Mouse (Mus musculus) midbrain, embryonic 12.5 days (tissue): ENCODE results near the gene Slc25a41. TPM values are rescaled to one million over a fixed set of nuclear protein-coding genes. Genes with fewer than 3 reads are reported as not detected.
A peak's percentile ranks its signal among the peaks of the same experiment; 100 is the strongest.

Source experiments
- ATAC-seq: fragments of 200-750 bp; cut with Nextera tagmentation; 2 replicates; pipeline ENCODE4 v1.8.0; 2017; ENCODE audit warnings: low read depth, moderate TSS enrichment, moderate library complexity; ENCODE audit not compliant: low FRiP score
- H3K27ac ChIP-seq: fragments of 300-500 bp; sonication (generic); replicated peaks from 2 replicates; pipeline ENCODE4 v1.5.1; 2016; ENCODE audit warnings: mild to moderate bottlenecking
- H3K27me3 ChIP-seq: fragments of 300-500 bp; sonication (generic); 2 replicates; pipeline ENCODE4 v1.6.1; 2016; ENCODE audit warnings: mild to moderate bottlenecking
- H3K36me3 ChIP-seq: fragments of 300-500 bp; sonication (generic); 2 replicates; pipeline ENCODE4 v1.6.1; 2016
- H3K4me1 ChIP-seq: fragments of 300-500 bp; sonication (generic); 2 replicates; pipeline ENCODE4 v1.6.1; 2016
- H3K4me2 ChIP-seq: fragments of 300-500 bp; sonication (generic); replicated peaks from 2 replicates; pipeline ENCODE4 v1.6.1; 2016; ENCODE audit warnings: mild to moderate bottlenecking, moderate library complexity
- H3K4me3 ChIP-seq: fragments of 300-500 bp; sonication (generic); 2 replicates; pipeline ENCODE4 v1.5.1; 2016; ENCODE audit warnings: mild to moderate bottlenecking
- H3K9ac ChIP-seq: fragments of 300-500 bp; sonication (generic); replicated peaks from 2 replicates; pipeline ENCODE4 v1.6.1; 2016; ENCODE audit warnings: mild to moderate bottlenecking, moderate library complexity
- H3K9me3 ChIP-seq: fragments of 300-500 bp; sonication (generic); 2 replicates; pipeline ENCODE4 v1.6.1; 2016; ENCODE audit warnings: mild to moderate bottlenecking
- WGBS: fragments of 180-500 bp; shearing (Covaris S2); methylation state at CpG from one replicate; pipeline ENCODE4 v1.1.7; 2016; 5-methylcytosine and 5-hydroxymethylcytosine counted together
- polyA plus RNA-seq: library from polyadenylated mRNA; unstranded; fragments of >200 nt; fragmentation: Nextera tagmentation; extraction: Ambion mirVana; gene quantifications from 2 replicates; pipeline ENCODE4 v1.2.1, GENCODE M21; 2016

Slc25a41 gene
- polyA plus RNA-seq, 1 experiment from 2014 or later, result 0.19 TPM

DNA sequence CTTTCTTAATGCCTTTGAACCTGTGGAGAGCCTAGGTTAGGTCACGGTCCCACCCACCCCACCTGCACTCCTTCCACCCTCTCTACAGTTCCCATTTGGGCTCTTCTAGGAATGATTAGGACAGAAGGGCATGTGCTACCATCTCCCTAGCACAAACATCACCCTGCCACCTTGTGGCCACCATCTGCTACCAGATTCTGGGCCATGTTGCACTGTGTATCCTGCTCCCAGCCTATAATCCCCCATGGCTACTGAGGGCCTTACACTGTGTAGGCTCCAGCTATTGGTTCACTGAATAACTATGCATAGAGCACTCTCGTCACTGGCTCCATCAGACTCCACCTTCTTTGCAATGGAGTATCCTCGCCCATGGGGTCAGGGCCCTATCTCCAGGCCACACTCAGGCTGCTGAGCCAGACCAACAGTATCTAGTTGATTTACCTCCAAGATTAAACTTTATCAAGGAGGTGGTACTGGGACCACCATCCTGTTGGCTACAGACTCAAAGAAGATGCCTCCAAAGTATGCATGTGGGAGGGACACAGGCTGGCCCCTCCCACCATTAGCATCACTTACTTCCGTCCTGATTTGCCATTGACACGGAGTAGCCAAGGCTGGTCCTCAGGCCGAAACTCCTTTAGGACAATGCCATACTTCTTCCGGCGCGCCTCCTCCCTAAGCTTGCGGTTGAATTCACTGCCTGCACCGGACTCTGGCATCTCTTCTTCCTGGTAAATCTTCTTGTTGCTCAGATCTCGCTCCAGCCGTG is 34.1 kb downstream of the Slc25a41 start:
- no peaks in the 10 kb centered on the region for H3K27me3 ChIP-seq
- WGBS, result 92% methylated on average over 13 of the region's 13 CpGs
- peaks cover 13% of the 10 kb centered on the region for H3K4me1 ChIP-seq
- no peak overlapping the region for H3K4me2 ChIP-seq
- no peak for ATAC-seq
- H3K4me3 ChIP-seq, result no peak overlapping the region
- H3K9me3 ChIP-seq, result no peaks in the 10 kb centered on the region
- no peak overlapping the region for H3K27ac ChIP-seq
- H3K36me3 ChIP-seq, result peaks cover 67% of the 10 kb centered on the region
- H3K9ac ChIP-seq, result no peak overlapping the region

DNA sequence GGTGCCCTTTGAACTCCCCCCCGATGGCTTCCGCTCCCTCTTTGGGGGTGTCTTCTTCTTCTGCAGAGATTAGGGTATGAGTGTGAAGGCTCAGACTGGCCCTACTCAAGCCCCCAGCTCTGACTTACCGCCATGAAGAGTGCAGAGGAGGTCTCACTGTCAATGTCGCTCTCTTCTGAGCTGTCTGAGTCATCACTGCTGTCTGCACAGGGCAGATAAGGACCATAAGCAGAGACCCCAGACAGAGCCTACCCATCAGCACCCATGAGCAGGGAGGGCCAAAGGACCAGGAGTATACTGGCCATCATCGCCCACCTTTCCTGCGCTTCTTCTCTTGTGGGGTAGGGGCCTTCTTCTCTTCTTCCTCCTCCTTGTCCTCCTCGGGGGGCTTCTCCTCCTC is 37.5 kb downstream of the Slc25a41 start:
- Histone ChIP-seq H3K4me2 (no peak overlapping the region), H3K4me3 (no peak overlapping the region), H3K27ac (no peak overlapping the region), H3K27me3 (no peaks in the 10 kb centered on the region), H3K9me3 (no peaks in the 10 kb centered on the region), H3K36me3 (peaks cover 85% of the 10 kb centered on the region), H3K9ac (no peak overlapping the region), H3K4me1 (no peaks in the 10 kb centered on the region)
- 90% methylated on average over 7 of the region's 7 CpGs for WGBS
- ATAC-seq, result no peak

DNA sequence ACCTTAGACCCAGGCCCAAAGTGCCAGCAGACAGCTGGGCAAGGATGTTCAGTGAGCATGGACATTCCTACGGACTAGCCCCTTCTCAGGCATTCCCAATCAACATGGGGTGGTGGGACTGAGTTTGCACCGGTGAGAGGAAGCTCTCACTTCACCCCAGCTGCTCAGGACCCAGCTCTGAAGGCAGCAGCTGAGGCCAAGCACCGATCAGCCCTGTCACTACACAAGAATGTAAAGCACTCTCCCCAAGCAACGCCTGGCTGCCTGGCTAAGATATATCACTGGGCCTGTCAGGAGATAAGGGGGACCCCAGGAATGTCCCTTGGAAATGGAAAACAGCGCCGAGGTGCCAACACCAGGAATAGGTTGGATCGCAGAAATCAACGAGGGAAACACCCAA is 40.2 kb downstream of the Slc25a41 start:
- H3K4me3 ChIP-seq, result no peak overlapping the region
- H3K9me3 ChIP-seq, result no peaks in the 10 kb centered on the region
- whole genome bisulfite sequencing, result 80% methylated on average over 8 of the region's 8 CpGs
- H3K27me3 ChIP-seq, result no peaks in the 10 kb centered on the region
- no peak overlapping the region for H3K4me2 ChIP-seq
- H3K9ac ChIP-seq, result no peak overlapping the region
- H3K36me3 ChIP-seq, result peaks cover 67% of the 10 kb centered on the region
- peaks cover 9% of the 10 kb centered on the region for H3K4me1 ChIP-seq
- H3K27ac ChIP-seq, result no peak overlapping the region
- no peak for ATAC-seq

DNA sequence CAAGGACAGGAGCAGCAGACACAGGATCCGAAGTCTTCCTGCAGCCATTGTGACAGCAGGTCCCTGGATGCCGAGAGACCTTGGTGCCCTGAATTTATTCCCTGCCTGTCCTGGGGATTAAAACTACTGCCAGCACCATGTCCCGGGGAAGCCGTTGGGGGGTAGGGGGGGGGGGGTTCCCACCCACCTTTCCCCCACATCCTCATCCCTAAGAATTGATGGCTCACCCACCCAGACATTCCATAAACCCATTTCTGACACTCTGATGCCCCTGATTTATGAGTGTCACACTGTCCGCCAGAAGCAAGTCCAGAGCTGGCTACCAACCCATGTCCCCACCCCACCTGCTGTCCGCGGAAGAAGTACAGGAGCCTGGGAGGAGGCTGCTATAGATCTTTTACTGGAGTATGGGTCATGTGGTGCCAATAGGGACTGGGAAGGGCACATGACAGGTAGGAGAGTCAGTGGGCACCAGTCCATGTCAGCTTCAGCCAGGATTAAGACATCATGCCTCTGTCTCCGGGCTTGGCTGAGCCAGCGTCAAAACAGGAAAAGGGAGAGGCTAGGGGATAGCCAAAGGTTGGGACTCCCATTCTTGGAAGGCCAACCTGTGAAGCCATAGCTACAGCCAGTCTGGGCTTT is 41.4 kb downstream of the Slc25a41 start, which contains the start of gene Pspn:
Gene Pspn (minus strand): TSS at position 51 of the 642 bp plus-strand sequence.
- Histone ChIP-seq H3K4me3 (no peak within 1 kb of the TSS), H3K4me2 (no peak within 1 kb of the TSS), H3K9ac (0 out of 2 replicates have a peak within 1 kb of the TSS, but pooled peaks have one; percentile 6), H3K4me1 (peaks cover 9% of the 10 kb centered on the region), H3K27me3 (no peaks in the 10 kb centered on the region), H3K27ac (no peak within 1 kb of the TSS), H3K9me3 (no peaks in the 10 kb centered on the region), H3K36me3 (peaks cover 66% of the 10 kb centered on the region)
- ATAC-seq, result no peak
- WGBS, result 86% methylated on average over 9 of the region's 9 CpGs

DNA sequence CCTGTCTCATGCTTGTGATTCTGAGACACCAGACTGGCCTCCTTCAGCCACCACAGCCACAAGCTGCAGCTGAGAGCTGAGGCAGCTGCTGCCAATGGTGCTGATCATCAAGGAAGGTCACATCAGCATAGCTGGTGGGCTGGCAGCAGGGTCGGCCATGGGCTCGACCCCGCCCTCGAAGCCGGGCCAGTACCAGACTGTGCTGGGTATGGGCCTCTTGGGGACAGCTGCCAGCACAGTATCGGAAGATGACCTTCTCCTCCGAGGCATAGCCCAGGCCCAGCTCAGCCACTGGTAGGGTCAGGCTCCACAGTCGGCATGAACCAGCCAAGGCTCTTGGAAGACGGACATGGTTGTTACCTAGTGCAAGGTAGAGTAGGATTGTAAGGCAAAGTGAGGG is 42.0 kb downstream of the Slc25a41 start:
- Histone ChIP-seq H3K27me3 (no peaks in the 10 kb centered on the region), H3K27ac (no peak overlapping the region), H3K9ac (0 out of 2 replicates have a peak overlapping the region, but pooled peaks have one; percentile 6), H3K4me1 (peaks cover 9% of the 10 kb centered on the region), H3K9me3 (no peaks in the 10 kb centered on the region), H3K4me3 (no peak overlapping the region), H3K36me3 (peaks cover 65% of the 10 kb centered on the region), H3K4me2 (no peak overlapping the region)
- no peak for ATAC-seq
- WGBS, result 93% methylated on average over 9 of the region's 9 CpGs

DNA sequence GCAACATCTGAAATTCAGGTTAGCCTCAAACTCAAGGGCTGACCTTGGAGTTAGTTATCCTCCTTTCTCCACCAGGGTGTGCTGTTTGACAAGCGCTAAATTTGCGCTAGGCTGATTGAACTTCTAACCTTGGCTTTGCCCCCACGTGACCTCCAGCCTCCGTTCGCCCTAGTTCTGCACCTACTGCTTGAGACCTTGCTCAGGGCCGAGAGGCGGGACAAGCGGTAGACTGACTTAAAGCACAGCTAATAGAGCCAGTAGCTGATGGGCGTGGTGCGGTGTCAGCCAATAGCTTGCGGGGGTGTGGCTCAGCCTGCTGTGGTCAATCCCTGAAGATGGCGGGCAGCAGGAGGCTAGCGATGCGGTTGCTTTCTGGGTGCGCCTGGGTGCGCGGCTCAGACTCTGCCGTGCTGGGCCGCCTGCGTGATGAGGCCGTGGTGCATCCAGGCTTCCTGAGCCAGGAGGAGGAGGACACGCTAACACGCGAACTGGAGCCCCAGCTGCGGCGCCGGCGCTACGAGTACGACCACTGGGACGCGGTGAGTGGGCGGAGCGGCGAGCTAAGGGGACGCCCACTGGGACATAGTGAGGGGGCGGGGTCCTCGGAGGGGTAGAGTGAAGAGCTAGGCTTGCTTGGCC is 44.3 kb downstream of the Slc25a41 start, which contains the start of gene Alkbh7:
Gene Alkbh7 (plus strand): TSS at position 311 of the 639 bp plus-strand sequence.
- under 1% methylated on average over 38 of the region's 38 CpGs for WGBS
- Histone ChIP-seq H3K9ac (peak within 1 kb of the TSS; percentile 70), H3K9me3 (no peaks in the 10 kb centered on the region), H3K4me1 (peaks cover 9% of the 10 kb centered on the region), H3K4me2 (peak within 1 kb of the TSS; percentile 70), H3K27me3 (no peaks in the 10 kb centered on the region), H3K27ac (peak within 1 kb of the TSS; percentile 74), H3K36me3 (peaks cover 66% of the 10 kb centered on the region), H3K4me3 (peak within 1 kb of the TSS; percentile 78)
- peak; percentile 99 for ATAC-seq

DNA sequence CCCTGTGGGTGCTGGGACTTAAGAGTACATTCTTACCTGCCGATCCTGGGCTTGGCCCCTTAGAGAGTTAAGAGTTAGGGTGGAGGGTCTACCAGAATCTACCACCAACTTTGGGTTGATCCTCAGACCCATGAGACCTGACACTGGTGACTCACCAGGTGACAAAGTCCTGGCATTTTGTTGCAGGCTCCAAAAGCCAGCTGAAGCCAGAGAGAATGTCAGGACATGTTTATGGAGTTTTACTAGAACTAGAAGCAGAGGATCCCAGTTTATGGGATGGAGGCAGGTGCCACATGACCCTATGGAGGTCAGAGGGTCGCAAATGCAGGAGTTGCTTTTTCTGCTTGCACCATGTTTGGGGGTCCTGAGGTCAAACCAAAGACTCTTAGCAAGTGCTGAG is 44.9 kb downstream of the Slc25a41 start:
- peaks cover 65% of the 10 kb centered on the region for H3K36me3 ChIP-seq
- peak overlapping the region; percentile 70 for H3K4me2 ChIP-seq
- H3K27me3 ChIP-seq, result no peaks in the 10 kb centered on the region
- H3K4me1 ChIP-seq, result peaks cover 9% of the 10 kb centered on the region
- H3K9ac ChIP-seq, result no peak overlapping the region
- 79% methylated on average over 2 of the region's 2 CpGs for WGBS
- ATAC-seq, result no peak
- H3K9me3 ChIP-seq, result no peaks in the 10 kb centered on the region
- H3K4me3 ChIP-seq, result no peak overlapping the region
- H3K27ac ChIP-seq, result no peak overlapping the region

DNA sequence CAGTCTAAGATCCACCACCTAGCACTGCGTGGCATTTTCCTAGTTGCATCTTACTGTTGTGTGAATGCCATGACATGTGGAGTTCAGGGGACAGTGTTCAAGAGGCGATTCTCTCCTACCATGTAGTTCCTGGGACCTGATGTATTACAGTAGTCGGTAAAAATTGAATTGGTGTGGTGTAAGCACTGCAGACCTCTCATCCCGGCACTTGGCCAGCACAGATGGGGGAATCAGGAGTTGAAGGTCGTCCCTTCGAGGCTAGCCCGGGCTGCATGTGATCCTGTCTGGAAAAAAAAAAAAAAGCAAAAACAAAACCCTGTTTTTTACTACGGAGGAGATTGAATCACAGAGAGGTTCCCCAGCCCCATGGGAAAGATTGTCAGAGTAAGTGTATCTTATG is 46.4 kb downstream of the Slc25a41 start:
- H3K9me3 ChIP-seq, result no peaks in the 10 kb centered on the region
- no peak overlapping the region for H3K4me3 ChIP-seq
- H3K4me1 ChIP-seq, result peaks cover 16% of the 10 kb centered on the region
- H3K27me3 ChIP-seq, result no peaks in the 10 kb centered on the region
- 94% methylated on average over 8 of the region's 8 CpGs for WGBS
- no peak for ATAC-seq
- no peak overlapping the region for H3K4me2 ChIP-seq
- no peak overlapping the region for H3K27ac ChIP-seq
- peaks cover 61% of the 10 kb centered on the region for H3K36me3 ChIP-seq
- no peak overlapping the region for H3K9ac ChIP-seq

DNA sequence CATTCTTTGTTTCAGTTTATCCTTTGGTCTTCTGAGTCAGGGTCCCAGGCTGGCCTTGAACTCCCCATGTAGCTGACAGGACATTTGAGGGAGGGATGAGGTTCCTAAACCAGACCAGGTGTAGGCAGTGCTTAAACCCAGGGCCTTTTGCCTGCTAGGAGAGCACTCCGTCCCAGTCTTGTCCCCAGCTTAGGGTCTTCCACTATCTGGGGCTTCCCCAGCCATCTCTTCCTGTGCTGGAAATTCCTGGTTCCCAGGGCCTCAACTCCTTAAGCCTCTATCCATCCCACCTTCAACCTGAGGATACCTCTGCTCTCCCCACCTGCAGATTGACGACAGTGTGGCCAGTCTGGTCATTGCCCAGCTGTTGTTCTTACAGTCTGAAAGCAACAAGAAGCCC is 50.5 kb downstream of the Slc25a41 start:
- 70% methylated on average over 2 of the region's 2 CpGs for WGBS
- H3K36me3 ChIP-seq, result peaks cover 40% of the 10 kb centered on the region
- peak overlapping the region; percentile 87 for H3K9ac ChIP-seq
- H3K4me3 ChIP-seq, result peak overlapping the region; percentile 70
- no peaks in the 10 kb centered on the region for H3K9me3 ChIP-seq
- no peak for ATAC-seq
- peaks cover 7% of the 10 kb centered on the region for H3K4me1 ChIP-seq
- no peaks in the 10 kb centered on the region for H3K27me3 ChIP-seq
- H3K4me2 ChIP-seq, result peak overlapping the region; percentile 77
- no peak overlapping the region for H3K27ac ChIP-seq

DNA sequence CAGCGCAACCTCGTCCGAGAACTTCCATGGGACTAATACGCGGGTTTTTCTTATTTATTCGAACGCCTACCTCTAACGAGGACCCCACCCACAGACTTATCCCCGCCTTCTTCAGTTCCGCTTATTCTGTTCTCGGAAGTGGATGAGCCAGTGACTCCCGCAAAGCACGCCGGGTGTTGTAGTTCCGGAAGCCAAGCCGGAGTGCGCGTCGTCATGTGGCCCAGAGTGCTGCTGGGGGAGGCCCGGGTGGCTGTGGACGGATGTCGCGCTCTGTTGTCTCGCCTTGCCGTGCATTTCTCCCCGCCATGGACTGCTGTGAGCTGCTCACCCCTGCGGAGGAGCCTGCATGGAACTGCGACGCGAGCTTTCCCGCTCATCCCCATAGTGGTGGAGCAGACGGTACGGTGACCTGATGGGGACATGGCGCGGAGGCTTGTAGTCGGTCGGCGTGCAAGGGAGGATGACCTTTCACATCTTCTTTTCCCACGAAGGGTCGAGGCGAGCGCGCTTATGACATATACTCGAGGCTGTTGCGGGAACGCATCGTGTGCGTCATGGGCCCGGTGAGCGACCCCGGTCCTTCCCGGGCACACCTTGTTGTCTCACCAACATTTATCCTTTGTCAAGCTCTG is 51.2 kb downstream of the Slc25a41 start, which contains the start of gene Clpp:
Gene Clpp (plus strand): TSS at position 191 of the 632 bp plus-strand sequence.
- Histone ChIP-seq H3K27me3 (no peaks in the 10 kb centered on the region), H3K27ac (peak within 1 kb of the TSS; percentile 67), H3K4me2 (peak within 1 kb of the TSS; percentile 77), H3K9me3 (no peaks in the 10 kb centered on the region), H3K9ac (peak within 1 kb of the TSS; percentile 87), H3K4me3 (peak within 1 kb of the TSS; percentile 70), H3K4me1 (peaks cover 7% of the 10 kb centered on the region), H3K36me3 (peaks cover 32% of the 10 kb centered on the region)
- ATAC-seq, result peak; percentile 97
- WGBS, result under 1% methylated on average over 52 of the region's 52 CpGs

DNA sequence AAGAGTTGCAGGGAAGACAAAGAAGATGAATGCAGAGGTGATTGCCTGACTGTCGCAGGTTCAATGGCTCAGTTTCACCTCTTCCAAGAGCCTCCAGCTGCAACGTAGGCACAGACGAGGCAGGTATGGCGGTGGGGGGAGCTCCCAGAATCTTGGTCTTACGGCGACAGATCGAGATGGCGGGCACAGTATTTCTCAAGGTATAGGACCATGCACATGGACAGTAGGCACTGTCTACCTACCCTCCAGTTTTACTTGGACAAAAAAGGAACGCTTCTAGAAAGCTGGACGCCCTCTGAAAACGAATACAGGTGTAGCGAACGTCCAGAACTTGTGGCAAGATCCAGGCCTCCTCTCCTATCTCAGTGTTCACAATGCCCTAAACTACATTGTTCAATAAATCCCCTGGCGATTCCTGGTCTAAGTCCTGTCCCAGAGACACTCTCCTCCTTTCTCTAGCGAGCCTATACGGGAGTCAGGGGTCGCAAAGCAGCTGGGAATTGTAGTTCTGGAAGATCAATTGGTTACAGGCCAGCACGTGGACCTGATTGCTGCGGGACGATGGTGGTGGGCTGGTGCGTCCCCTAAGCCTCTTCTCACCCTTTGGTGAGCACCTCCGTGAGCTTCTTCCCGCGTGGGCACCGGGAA is 51.9 kb downstream of the Slc25a41 start:
- 2% methylated on average over 25 of the region's 25 CpGs for WGBS
- Histone ChIP-seq H3K9me3 (no peaks in the 10 kb centered on the region), H3K36me3 (peaks cover 28% of the 10 kb centered on the region), H3K4me3 (peak overlapping the region; percentile 70), H3K4me1 (peaks cover 7% of the 10 kb centered on the region), H3K27me3 (no peaks in the 10 kb centered on the region), H3K9ac (peak overlapping the region; percentile 87), H3K4me2 (peak overlapping the region; percentile 77), H3K27ac (peak overlapping the region; percentile 67)
- ATAC-seq, result peak; percentile 94
